Mouse (Mus musculus) midbrain, embryonic 13.5 days (tissue): ENCODE measurements around the gene Rev3l. TPM values are rescaled to one million over a fixed set of nuclear protein-coding genes. Genes with fewer than 3 reads are reported as not detected.
"Not testable (repeated sequence)": the region's sequence is repeated elsewhere in the genome, so short reads cannot be mapped to it uniquely, and the experiment has no call there.

Source experiments
- ATAC-seq: fragments of 200-750 bp; cut with Nextera tagmentation; 2 replicates; pipeline ENCODE4 v1.8.0; 2017; ENCODE audit warnings: mild to moderate bottlenecking, moderate TSS enrichment, moderate library complexity
- H3K27ac ChIP-seq: fragments of 300-500 bp; sonication (generic); 2 replicates; pipeline ENCODE4 v1.5.1; 2015; ENCODE audit warnings: inconsistent platforms, mild to moderate bottlenecking, moderate library complexity
- H3K27me3 ChIP-seq: fragments of 300-500 bp; sonication (generic); 2 replicates; pipeline ENCODE4 v1.6.1; 2015; ENCODE audit warnings: mild to moderate bottlenecking, inconsistent platforms
- H3K36me3 ChIP-seq: fragments of 300-500 bp; sonication (generic); 2 replicates; pipeline ENCODE4 v1.6.1; 2015; ENCODE audit warnings: mild to moderate bottlenecking, inconsistent platforms
- H3K4me1 ChIP-seq: fragments of 300-500 bp; sonication (generic); replicated peaks from 2 replicates; pipeline ENCODE4 v1.6.1; 2015; ENCODE audit warnings: inconsistent platforms
- H3K4me2 ChIP-seq: fragments of 300-500 bp; sonication (generic); replicated peaks from 2 replicates; pipeline ENCODE4 v1.6.1; 2015; ENCODE audit warnings: moderate library complexity, mild to moderate bottlenecking, inconsistent platforms
- H3K4me3 ChIP-seq: fragments of 300-500 bp; sonication (generic); replicated peaks from 2 replicates; pipeline ENCODE4 v1.5.1; 2015; ENCODE audit warnings: mild to moderate bottlenecking, inconsistent platforms
- H3K9ac ChIP-seq: fragments of 300-500 bp; sonication (generic); replicated peaks from 2 replicates; pipeline ENCODE4 v1.6.1; 2015; ENCODE audit warnings: mild to moderate bottlenecking, inconsistent platforms
- H3K9me3 ChIP-seq: fragments of 300-500 bp; sonication (generic); 2 replicates; pipeline ENCODE4 v1.6.1; 2016; ENCODE audit warnings: mild to moderate bottlenecking, inconsistent platforms
- WGBS: fragments of 180-500 bp; shearing (Covaris S2); methylation state at CpG from one replicate; pipeline ENCODE4 v1.1.7; 2015; 5-methylcytosine and 5-hydroxymethylcytosine counted together
- polyA plus RNA-seq: library from polyadenylated mRNA; unstranded; fragments of >200 nt; fragmentation: Nextera tagmentation; extraction: Ambion mirVana; gene quantifications from 2 replicates; pipeline ENCODE4 v1.2.1, GENCODE M21; 2015

Gene Rev3l
- polyA plus RNA-seq, 1 experiment from 2014 or later, result 32.8 TPM

GRCm38 (mm10) chr10:39924556-39924955, 192.6 kb downstream of the Rev3l start:
- H3K4me2 ChIP-seq, H3K4me1 ChIP-seq, H3K36me3 ChIP-seq, ATAC-seq, H3K9ac ChIP-seq, H3K9me3 ChIP-seq, H3K4me3 ChIP-seq, H3K27ac ChIP-seq: not testable (repeated sequence)
- 73% methylated on average over 8 of the region's 8 CpGs for WGBS
- H3K27me3 ChIP-seq, result peaks cover 30% of the 10 kb centered on the region

Other genes with a start within 250 kb of the Rev3l start
- 4.1 and 5.9 TPM in 2 replicates for gene Traf3ip2, start 119.2 kb upstream of the Rev3l start, polyA plus RNA-seq
- 3.2 and 3.6 TPM in 2 replicates for gene Mfsd4b4, start 167.1 kb downstream of the Rev3l start, polyA plus RNA-seq
- not detected in 2 replicates for gene Mfsd4b2, start 194.8 kb downstream of the Rev3l start, polyA plus RNA-seq
- gene Mfsd4b3, start 228.0 kb downstream of the Rev3l start, polyA plus RNA-seq, result 0.13 TPM in 1 of 2 replicates, not detected in the other